Mouse (Mus musculus): ENCODE results near the gene Gm28047. TPM values are rescaled to one million over a fixed set of nuclear protein-coding genes. Genes with fewer than 3 reads are reported as not detected.
"Not testable (repeated sequence)": the region's sequence is repeated elsewhere in the genome, so short reads cannot be mapped to it uniquely, and the experiment has no call there.

The Gm28047 gene
- polyA plus RNA-seq, 1 experiment = 0.09 TPM

DNA sequence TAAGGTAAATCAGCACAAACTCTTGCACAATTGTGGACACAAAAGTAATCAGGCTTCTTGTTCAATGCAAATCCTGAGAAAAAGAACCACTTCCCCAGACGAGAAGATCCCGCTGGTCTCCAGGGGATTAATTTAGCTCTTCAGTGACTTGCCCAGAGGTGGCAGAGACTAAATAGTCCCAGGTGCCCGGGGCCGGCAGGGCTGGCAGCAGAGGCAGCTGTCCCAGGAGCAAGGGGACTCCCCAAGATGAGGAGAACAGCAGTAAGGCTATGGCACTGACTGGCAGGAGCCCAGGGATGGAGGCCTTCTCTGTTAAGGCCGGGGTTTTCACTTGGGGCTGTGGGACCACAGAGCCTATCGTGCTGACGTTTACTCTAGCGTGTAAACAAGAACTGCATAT lies 39.0 kb upstream of the Gm28047 start:
- TF ChIP-seq GATA1 (IDR thresholded peaks at IDR 0.05; ENCODE audit: low read length) = no peak
- TF ChIP-seq TAL1 (IDR thresholded peaks at IDR 0.05; ENCODE audit: low read length) = no peak
- H3K4me3 ChIP-seq (replicated peaks) = no peak overlapping the region
- peaks cover 28% of the 10 kb centered on the region for H3K4me1 ChIP-seq (ENCODE audit: control insufficient read depth)
- H3K36me3 ChIP-seq (ENCODE audit: control insufficient read depth) = peaks cover 81% of the 10 kb centered on the region
- no peaks in the 10 kb centered on the region for H3K9me3 ChIP-seq (ENCODE audit: control insufficient read depth, low read length)
- no peaks in the 10 kb centered on the region for H3K27me3 ChIP-seq (ENCODE audit: control insufficient read depth)

- H3K9me3 ChIP-seq (ENCODE audit: control insufficient read depth, low read length); H3K27me3 ChIP-seq (ENCODE audit: control insufficient read depth); H3K4me3 ChIP-seq (replicated peaks): not testable (repeated sequence)
- H3K4me1 ChIP-seq (ENCODE audit: control insufficient read depth) = peaks cover 22% of the 10 kb centered on the region
- peaks cover 71% of the 10 kb centered on the region for H3K36me3 ChIP-seq (ENCODE audit: control insufficient read depth)
These were observed 37.7 kb upstream of the Gm28047 start for GRCm38 (mm10) chr15:102662601-102663000.

DNA sequence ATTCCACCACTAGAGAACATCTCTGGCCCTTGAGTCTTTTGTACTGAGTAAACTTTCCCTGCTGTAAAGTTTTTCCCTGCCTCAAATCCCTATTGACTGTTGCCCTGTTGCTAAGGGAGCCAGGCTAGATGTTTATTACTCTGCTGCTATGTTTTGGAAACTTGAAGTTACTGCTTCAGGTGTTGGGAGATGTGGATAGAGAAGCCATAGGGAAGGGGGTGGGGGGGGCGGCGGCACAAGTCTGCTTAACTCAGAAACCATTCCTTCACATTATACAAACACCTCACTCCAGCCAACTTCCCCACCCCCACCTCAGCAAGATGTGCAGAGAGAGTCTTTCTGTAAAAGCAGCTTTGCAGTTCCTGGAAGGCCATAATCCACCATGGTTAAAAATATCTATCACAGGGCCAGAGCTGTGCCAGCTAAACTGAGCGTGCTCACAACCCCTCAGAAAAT lies 33.1 kb upstream of the Gm28047 start:
- TF ChIP-seq TAL1 (IDR thresholded peaks at IDR 0.05; ENCODE audit: low read length) (no peak), GATA1 (IDR thresholded peaks at IDR 0.05; ENCODE audit: low read length) (no peak)
- Histone ChIP-seq H3K36me3 (ENCODE audit: control insufficient read depth) (peaks cover 25% of the 10 kb centered on the region), H3K4me3 (replicated peaks) (no peak overlapping the region), H3K9me3 (ENCODE audit: control insufficient read depth, low read length) (no peaks in the 10 kb centered on the region), H3K27me3 (ENCODE audit: control insufficient read depth) (peaks cover 2% of the 10 kb centered on the region; the same call in 1 of the 2 replicates), H3K4me1 (ENCODE audit: control insufficient read depth) (peaks cover 14% of the 10 kb centered on the region)

DNA sequence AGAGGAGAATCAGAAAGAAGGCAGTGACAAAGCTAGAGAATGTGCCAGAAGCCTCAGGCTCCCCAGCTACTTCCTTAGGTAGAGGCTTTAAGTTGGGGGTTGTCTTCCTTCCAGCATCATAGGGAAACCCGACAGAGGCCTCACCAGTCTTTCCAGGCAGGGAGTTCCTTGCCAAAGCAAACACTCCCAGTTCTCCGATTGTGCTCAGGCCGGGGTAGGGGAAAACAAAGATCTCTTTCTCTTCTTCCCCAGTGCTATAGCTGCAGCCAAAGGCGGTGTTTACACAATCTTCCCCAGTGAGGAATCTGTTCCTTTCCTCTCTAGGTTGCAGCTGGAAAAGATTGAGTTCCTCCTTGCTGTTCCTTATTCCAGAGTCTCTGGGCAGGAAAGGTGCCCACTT lies 31.8 kb upstream of the Gm28047 start:
- H3K4me1 ChIP-seq (ENCODE audit: control insufficient read depth) = peaks cover 14% of the 10 kb centered on the region
- no peak overlapping the region for H3K4me3 ChIP-seq (replicated peaks)
- peaks cover 13% of the 10 kb centered on the region for H3K36me3 ChIP-seq (ENCODE audit: control insufficient read depth)
- H3K9me3 ChIP-seq (ENCODE audit: control insufficient read depth, low read length) = no peaks in the 10 kb centered on the region
- no peak for TF ChIP-seq GATA1 (IDR thresholded peaks at IDR 0.05; ENCODE audit: low read length)
- TF ChIP-seq TAL1 (IDR thresholded peaks at IDR 0.05; ENCODE audit: low read length) = no peak
- H3K27me3 ChIP-seq (ENCODE audit: control insufficient read depth) = peaks cover 2% of the 10 kb centered on the region; the same call in 1 of the 2 replicates

DNA sequence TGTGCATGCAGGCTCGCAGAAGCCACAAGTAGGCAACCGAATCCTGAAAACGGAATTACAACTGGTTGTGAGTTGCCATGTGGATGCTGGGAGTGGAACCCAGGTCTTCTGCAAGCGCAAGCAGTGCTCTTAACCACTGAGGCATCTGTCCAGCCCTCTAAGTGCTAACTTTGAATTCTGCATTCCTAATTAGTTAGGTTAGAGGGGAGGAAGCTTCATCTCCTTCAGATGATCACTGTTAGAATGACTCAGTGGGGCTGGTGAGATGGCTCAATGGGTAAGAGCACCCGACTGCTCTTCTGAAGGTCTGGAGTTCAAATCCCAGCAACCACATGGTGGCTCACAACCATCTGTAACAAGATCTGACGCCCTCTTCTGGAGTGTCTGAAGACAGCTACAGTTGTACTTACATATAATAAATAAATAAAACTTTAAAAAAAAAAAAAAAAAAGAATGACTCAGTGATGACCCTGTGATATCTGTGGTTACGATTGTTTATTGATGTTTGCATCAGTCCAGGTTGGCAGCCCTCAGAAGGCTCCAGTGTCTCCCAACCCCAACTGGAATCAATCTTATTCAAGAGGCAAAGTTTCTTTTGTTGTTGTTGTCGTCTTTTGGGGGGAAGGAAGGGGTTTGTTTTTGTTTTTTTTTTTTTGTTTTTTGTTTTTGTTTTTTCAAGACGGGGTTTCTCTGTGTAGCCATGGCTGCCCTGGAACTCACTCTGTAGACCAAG lies 27.2 kb upstream of the Gm28047 start:
- H3K4me3 ChIP-seq (replicated peaks); H3K9me3 ChIP-seq (ENCODE audit: control insufficient read depth, low read length); H3K36me3 ChIP-seq (ENCODE audit: control insufficient read depth); H3K27me3 ChIP-seq (ENCODE audit: control insufficient read depth); H3K4me1 ChIP-seq (ENCODE audit: control insufficient read depth): not testable (repeated sequence)

DNA sequence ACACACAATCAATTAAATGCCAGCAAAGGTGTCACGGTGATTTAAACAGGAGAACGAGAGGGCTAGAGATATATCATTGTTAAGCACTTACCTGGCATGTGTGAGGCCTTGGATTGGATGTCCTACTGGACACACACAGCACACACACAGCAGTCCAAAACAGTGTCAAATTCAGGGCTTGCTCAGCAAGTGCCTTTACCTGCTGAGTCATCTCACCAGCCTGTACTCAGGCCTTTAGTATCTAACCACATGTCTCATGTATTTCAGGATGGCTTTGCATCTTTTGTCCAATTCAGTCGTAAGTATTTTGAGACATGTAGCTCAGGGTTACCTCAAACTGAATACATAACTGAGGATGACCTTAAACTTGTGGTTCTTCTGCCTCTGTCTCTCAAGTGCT lies 26.2 kb upstream of the Gm28047 start:
- no peaks in the 10 kb centered on the region for H3K36me3 ChIP-seq (ENCODE audit: control insufficient read depth)
- TF ChIP-seq TAL1 (IDR thresholded peaks at IDR 0.05; ENCODE audit: low read length) (no peak), GATA1 (IDR thresholded peaks at IDR 0.05; ENCODE audit: low read length) (no peak)
- no peaks in the 10 kb centered on the region for H3K4me1 ChIP-seq (ENCODE audit: control insufficient read depth)
- peaks cover 2% of the 10 kb centered on the region; the same call in 1 of the 2 replicates for H3K27me3 ChIP-seq (ENCODE audit: control insufficient read depth)
- H3K9me3 ChIP-seq (ENCODE audit: control insufficient read depth, low read length) = no peaks in the 10 kb centered on the region
- no peak overlapping the region for H3K4me3 ChIP-seq (replicated peaks)

GRCm38 (mm10) chr15:102635817-102636216 lies 10.9 kb upstream of the Gm28047 start:
- peaks cover 5% of the 10 kb centered on the region for H3K4me1 ChIP-seq (ENCODE audit: control insufficient read depth)
- H3K4me3 ChIP-seq (replicated peaks) = no peak overlapping the region
- H3K27me3 ChIP-seq (ENCODE audit: control insufficient read depth) = no peaks in the 10 kb centered on the region
- H3K36me3 ChIP-seq (ENCODE audit: control insufficient read depth) = no peaks in the 10 kb centered on the region
- TF ChIP-seq TAL1 (IDR thresholded peaks at IDR 0.05; ENCODE audit: low read length) (no peak), GATA1 (IDR thresholded peaks at IDR 0.05; ENCODE audit: low read length) (no peak)
- H3K9me3 ChIP-seq (ENCODE audit: control insufficient read depth, low read length) = no peaks in the 10 kb centered on the region; the same call in 1 of the 2 replicates

GRCm38 (mm10) chr15:102634684-102635083 lies 9.8 kb upstream of the Gm28047 start:
- no peaks in the 10 kb centered on the region; the same call in 1 of the 2 replicates for H3K9me3 ChIP-seq (ENCODE audit: control insufficient read depth, low read length)

DNA sequence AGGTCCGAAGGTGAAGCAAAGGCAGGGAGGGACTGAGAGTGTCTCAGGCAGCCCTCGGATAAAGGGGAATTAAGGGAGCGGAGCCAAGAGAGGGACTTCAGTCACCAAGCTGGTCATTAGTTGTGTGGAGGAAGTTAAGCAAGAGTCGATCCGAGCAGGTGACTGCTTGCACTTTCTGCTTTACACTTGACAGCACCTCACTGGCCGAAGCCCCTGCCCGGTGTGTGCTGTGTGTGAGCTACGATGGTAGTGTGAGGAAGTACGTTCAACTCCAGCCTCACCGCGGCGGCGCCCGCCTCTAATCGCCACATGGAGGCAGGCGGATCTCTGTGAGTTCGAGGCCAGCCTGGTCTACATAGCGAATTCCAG lies 804 bp upstream of the Gm28047 start:
- no peak for TF ChIP-seq TAL1 (IDR thresholded peaks at IDR 0.05; ENCODE audit: low read length)
- no peak for TF ChIP-seq GATA1 (IDR thresholded peaks at IDR 0.05; ENCODE audit: low read length)
- H3K27me3 ChIP-seq (ENCODE audit: control insufficient read depth) = no peaks in the 10 kb centered on the region

More at GRCm38 (mm10) chr15:102634684-102635083, 9.8 kb upstream of the Gm28047 start:
- TF ChIP-seq GATA1 (IDR thresholded peaks at IDR 0.05; ENCODE audit: low read length) = no peak
- TF ChIP-seq TAL1 (IDR thresholded peaks at IDR 0.05; ENCODE audit: low read length) = no peak
- no peak overlapping the region for H3K4me3 ChIP-seq (replicated peaks)
- H3K27me3 ChIP-seq (ENCODE audit: control insufficient read depth) = no peaks in the 10 kb centered on the region
- no peaks in the 10 kb centered on the region for H3K36me3 ChIP-seq (ENCODE audit: control insufficient read depth)
- peaks cover 5% of the 10 kb centered on the region for H3K4me1 ChIP-seq (ENCODE audit: control insufficient read depth)

More for the DNA sequence above, 804 bp upstream of the Gm28047 start:
- Histone ChIP-seq H3K36me3 (ENCODE audit: control insufficient read depth) (peaks cover under 1% of the 10 kb centered on the region), H3K4me3 (replicated peaks) (peak overlapping the region; percentile 83), H3K4me1 (ENCODE audit: control insufficient read depth) (peaks cover 34% of the 10 kb centered on the region), H3K9me3 (ENCODE audit: control insufficient read depth, low read length) (no peaks in the 10 kb centered on the region)

All from erythroblast, embryonic 14.5 days (primary cell).